Mouse (Mus musculus): ENCODE measurements around the gene 2900026A02Rik.

Gene 2900026A02Rik

GRCm38 (mm10) chr5:113146656-113147055 lies 74.4 kb downstream of the 2900026A02Rik start:
- no peak for DNase-seq

GRCm38 (mm10) chr5:113145171-113145570 lies 75.9 kb downstream of the 2900026A02Rik start:
- DNase-seq: no peak

GRCm38 (mm10) chr5:113142486-113142885 lies 78.5 kb downstream of the 2900026A02Rik start:
- DNase-seq: peak; percentile 57

DNA sequence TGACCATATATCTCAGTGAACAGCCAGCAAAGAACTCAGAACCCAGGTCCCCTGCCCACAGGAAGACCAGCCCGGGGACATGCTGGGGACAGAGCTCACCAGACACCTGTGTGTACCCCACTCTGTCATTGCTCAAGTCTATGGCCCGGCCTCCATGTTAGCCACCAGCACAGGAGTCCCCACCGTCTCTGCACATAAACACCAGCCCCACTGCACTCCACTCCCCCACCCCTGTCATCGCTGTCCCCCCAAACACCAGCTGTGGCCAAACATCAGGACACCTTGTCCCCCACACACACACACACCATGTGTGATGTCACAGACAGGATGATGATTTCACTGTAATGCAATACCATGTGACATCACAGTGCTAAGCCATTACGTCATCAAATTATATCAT lies 79.0 kb downstream of the 2900026A02Rik start:
- DNase-seq: no peak

DNA sequence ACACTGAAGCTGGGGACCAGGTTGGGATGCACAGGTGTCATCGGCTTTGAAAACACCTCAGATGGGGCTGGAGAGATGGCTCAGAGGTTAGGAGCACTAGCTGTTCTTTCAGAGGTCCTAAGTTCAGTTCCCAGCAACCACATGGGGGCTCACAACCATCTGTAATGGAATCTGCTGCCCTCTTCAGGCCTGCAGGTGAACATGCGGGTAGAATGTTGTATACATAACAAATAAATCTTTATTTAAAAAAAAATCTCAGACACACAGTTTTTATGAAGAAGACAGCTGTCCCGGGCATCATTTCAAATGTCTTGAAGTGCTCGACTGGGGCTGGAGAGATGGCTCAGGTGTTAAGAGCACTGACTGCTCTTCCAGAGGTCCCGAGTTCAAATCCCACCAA lies 80.2 kb downstream of the 2900026A02Rik start:
- DNase-seq: no peak

DNA sequence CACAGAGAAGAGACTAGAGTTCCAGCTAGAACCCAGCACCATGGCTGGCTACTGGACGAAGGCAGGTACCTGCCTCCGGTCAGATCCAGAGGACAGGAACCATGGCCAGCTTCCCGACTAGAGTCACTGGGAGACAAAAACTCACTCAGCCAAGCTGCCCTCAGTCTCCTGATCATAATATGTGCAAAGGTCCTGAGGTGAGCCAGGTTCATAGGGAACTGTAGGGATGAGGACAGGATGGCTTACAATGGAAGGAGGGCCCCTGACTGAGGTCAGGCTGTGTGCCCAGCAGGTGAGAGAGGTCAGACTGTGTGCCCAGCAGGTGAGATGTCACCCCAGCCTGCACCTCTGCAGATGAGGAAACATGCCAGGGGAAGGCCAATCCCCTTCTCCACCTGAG lies 81.0 kb downstream of the 2900026A02Rik start:
- no peak for DNase-seq

- no peak for DNase-seq
Observed at GRCm38 (mm10) chr5:113139064-113139726, 81.8 kb downstream of the 2900026A02Rik start.

- peak; percentile 57 for DNase-seq
Observed at GRCm38 (mm10) chr5:113138319-113139063, 82.5 kb downstream of the 2900026A02Rik start.

DNA sequence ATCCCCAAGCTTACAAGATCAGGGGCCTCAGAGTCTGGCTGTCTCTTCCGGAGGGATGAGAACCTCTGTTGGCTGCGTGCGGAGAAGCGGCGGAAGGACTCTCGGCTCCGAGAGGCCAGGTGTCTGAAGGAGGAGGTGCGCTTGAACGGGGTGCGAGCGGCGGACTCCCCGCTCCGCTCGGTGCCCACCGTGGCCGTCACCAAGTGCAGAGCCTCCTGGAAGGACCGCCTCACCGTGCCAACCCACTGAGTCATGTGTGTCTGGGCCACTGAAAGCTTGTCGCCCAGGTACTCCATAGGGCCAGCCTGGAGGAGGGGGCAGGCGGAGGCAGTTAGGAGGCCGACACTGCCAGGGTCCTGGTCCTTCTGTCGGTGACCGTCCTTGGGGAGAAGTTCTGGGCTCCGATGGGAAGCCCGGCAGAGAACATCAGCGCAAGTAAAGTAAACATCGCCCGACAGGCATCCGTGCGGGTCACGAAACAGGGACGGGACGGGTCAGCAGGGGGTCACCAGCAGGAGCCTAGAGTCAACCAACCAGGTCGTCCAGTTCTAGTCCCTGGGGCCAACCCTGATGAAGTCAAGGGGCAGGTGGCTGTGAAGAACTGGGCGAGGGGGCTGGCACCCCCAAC lies 83.2 kb downstream of the 2900026A02Rik start:
- no peak for DNase-seq

DNA sequence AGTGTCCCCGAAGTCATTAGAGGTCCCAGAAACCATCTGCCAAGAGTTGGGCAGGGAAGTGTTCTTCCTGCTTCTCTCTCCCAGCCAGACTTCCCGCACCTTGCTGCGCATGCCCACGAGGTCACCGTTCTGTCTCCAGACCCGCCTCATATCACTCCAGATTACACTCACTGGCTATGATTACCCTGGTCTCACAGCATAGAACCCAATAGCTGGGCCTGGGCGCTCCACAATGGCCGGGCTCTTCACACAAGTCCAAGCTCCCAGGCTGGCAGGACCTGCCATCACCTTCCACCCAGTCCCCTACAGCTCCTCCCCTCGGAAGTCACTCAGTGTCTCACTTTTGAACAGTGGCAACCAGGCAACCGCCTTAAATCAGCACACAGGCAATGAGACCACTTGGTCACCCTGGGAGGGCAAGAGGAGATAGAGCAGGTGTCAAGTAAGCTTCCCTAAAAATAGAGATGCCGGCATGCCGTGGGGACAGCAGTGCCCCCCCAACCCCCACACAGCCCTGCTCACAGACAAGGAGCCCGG lies 84.0 kb downstream of the 2900026A02Rik start:
- DNase-seq: no peak

GRCm38 (mm10) chr5:113135513-113135912 lies 85.5 kb downstream of the 2900026A02Rik start:
- DNase-seq: no peak

DNA sequence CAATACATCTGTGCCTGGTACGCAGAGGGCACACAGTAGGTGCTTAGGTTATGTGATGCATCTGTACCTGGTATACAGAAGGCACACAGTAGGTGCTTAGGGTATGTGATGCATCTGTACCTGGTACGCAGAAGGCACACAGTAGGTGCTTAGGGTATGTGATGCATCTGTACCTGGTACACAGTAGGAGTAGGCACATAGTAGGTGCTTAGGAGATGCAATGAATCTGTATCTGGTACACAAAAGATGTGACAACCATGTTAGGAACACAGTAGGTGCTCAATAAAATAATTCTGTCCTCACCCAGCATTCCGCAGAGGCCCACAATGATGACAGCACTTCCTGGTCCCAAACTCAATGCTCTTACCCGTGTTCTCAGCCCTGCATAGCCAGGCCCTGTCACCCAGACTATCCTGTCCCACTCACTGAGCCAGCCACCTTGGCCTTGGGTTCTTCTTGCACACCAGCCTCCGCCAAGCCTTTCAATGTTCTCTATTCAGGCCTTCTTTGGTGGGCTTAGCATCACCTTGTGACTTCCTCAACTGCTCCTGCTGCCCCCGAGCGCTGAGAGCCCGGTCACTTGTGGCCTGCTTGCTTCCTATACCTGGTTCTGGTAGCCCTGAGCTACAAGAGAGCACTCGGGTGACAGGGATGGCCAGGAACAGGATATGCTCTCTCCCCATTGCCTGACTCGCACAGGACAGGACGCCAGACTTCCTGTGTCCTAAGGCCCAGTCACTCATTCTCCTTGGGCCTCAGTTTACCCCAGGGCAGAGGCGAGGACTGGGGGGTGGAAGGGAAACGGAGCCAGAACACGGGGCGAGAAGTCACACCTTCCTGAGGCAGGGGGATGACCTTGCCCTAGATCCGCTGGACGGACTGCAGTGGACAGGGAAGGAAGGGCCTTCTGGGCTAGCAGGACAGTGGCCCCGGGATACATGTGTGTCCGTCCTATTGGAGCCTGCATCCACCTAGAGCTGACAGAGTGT lies 87.0 kb downstream of the 2900026A02Rik start:
- no peak for DNase-seq

DNA sequence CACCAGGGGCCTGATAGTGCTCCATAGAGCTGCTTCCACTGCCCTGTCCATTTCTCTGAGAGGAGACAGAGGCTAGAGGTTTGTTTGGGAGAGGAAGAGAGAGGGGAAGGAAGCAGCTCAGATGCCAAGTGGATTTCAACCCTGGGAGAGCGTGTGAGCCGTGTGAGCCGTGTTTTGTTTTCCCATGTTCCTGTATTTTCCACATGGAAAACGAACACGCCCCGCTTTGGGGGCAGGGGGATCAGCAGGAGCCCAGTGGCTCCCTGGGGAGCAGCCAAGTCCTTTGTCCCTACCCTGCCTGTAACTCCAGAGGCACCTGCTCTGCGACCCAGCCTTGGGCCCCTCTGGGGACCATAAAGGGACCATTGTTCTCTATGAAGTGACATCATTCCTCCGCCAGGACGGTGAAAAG lies 88.0 kb downstream of the 2900026A02Rik start:
- DNase-seq: no peak

GRCm38 (mm10) chr5:113132635-113133041 lies 88.4 kb downstream of the 2900026A02Rik start:
- DNase-seq: no peak

DNA sequence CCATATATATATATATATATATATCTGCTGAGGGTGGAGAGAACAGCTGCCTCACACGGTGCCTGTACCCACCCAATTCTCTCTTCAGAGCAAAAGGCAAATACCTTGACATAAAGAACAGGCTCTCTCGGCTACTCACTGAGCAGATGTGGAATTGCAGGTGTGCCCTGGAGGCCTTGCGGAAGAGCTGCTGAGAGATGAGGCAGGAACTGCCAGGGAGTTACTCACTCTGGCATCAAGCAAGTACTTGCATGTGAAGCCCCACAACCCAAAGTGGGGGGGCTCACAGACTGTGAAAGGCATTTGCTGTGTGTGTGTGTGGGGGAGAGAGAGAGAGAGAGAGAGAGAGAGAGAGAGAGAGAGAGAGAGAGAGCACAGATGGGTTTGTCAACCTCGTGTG lies 92.6 kb downstream of the 2900026A02Rik start:
- no peak for DNase-seq

DNA sequence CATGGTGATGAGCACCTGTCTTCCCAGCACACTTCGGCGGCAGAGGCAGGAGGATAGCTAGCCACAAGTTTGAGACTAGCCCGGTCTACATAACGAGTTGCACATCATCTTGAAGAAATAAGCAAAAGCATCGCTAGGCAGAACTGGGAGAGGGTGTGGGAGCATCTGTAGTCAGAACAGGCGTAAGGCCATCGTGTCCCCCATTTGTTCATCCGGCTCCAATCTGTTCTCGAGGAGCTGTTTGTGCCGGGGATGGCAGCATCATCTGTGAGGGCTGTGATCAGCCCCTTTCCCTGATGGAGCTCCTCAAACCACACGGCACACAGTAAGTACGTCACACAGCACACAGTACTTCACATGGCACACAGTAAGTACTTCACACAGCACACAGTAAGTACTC lies 94.6 kb downstream of the 2900026A02Rik start:
- no peak for DNase-seq

GRCm38 (mm10) chr5:113123693-113124092 lies 97.3 kb downstream of the 2900026A02Rik start:
- DNase-seq: no peak

GRCm38 (mm10) chr5:113122326-113123054 lies 98.5 kb downstream of the 2900026A02Rik start:
- DNase-seq: no peak

GRCm38 (mm10) chr5:113121591-113121875 lies 99.5 kb downstream of the 2900026A02Rik start:
- no peak for DNase-seq

DNA sequence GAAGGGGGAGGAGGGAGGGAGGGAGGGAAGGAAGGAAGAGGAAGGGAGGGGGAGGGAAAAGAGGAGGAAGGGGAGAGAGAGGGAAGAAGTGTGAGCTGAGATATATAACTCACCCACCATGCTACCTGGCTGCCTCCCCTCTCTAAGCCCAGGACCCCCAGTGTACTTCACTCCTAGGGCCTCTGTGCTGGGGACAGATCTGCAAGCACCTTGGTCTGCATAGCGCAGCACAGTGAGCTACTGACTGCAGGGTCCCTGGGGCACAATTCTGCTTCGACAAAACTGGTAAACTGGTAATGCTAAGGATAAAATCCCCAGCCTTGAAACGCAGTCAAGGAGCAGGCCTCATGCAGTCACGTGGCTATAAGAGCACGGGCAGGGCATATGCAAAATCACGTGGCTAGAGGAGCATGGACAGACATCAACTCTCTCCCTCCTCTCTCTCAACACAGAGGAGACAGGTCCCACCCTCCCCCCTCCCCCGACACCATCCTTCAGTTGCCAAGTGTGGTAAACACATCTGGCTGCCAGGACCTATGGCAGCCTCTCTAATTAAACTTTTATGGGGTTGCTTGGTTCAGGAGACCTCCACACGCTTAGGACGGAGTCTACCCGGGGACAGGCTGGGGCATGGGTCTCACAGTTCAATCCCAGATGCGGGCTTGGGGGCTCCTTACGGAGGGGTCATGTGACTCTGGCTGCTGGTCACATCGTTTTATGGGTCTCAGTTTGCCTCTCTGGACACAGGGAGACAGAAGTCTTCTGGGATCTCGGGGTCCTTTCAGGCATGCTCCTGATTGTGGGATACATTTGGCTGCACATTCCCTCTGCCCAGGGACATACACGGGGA lies 100.1 kb downstream of the 2900026A02Rik start:
- no peak for DNase-seq

DNA sequence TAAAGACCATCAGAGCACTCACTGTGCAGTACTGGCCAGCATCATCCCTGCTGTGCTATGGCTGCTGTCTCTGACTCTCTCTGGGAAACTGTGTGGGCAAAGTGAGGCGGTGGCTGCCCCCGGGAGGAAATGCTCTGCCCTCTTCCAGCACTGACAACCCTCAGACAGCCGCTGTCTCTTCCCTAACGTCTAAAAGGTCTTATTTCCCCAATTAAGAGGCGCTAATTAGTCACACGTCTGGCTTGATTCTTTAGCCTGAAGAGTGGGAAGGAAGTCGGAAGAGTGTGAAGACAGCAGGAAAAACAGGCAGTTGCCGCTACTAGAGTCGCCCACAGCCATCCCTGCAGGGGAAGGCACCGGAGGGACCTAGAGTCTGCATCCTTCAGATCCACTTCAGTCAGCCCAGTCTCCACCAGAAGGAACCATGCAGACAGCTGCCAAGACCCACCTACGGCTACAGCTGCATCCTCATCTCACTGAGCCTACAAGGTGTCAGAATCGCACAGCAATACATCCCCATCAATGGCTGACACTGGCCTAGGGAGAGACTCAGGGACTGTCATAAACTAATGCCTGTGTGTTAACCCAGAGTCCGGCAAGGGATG lies 101.1 kb downstream of the 2900026A02Rik start:
- DNase-seq: no peak

All from right cerebral cortex, postnatal 4 days (tissue).